Mouse (Mus musculus): ENCODE results near the gene Lsm2. TPM values are rescaled to one million over a fixed set of nuclear protein-coding genes. Genes with fewer than 3 reads are reported as not detected.
"Not testable (repeated sequence)": the region's sequence is repeated elsewhere in the genome, so short reads cannot be mapped to it uniquely, and the experiment has no call there.

The Lsm2 gene
- polyA plus RNA-seq, 1 experiment from 2014 or later, result 64.4 TPM

DNA sequence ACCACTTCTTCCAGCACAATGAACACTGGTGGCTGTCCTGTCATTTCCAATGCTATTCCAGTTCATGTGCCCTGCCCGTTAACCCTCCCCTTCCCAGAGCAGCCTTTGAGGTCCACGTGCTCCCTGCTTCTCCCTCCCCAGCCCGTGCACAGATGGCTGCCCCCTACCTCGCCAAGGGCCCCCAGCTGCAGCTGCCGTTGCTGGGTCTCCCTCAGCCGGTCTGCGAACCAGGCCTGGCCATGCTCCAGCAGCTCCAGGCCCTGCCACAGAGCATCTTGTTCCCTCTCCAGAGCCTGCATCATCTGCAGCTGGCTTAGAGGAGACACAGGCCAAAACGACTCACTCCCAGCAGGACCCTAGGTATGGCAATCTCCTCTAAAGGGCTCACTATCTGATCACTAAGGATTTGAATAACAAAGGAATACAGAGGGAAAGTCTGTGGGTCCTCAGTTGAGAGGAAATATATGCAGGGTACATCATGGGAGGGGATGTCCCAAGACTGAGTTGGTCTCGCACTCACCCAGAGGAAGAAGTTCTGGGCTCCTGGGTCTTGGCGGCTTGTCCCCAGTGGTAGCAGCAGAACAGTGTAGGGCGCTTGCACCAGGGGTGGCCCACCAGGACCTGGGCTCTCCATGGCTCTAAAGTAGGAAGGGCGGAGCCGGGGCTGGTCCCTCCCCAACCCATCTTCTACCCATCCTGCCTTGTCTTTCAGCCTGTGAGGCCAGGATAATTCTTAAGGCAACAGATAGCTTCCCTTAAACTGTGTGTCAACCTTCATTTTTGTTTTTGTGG, 45.8 kb downstream of the Lsm2 start, which contains the start of gene Sapcd1:
Sapcd1 (minus strand) TSS at position 740 of the 792 bp plus-strand sequence.
- H3K27me3 ChIP-seq, result no peaks in the 10 kb centered on the region
- ChIA-PET CTCF (interaction anchor here (0.8 to 1.5 kb wide), 2 partner anchors 8 to 11 kb away, joined by 3 read pairs; no protein-coding TSS in a partner anchor), POLR2A (interaction anchor here (0.8 kb wide), 1 partner anchor 19 kb away, joined by 3 read pairs; the partner anchor contains the start of gene Msh5)
- no peak for ATAC-seq
- DNase-seq (ENCODE audit: low read depth, low spot score), result no peak
- in situ Hi-C loops (cut with MboI; ENCODE audit: low pct_unique_long_range_greater_than_20kb), result no loop called here
- no peak for TF ChIP-seq CTCF (IDR thresholded peaks at IDR 0.05)

DNA sequence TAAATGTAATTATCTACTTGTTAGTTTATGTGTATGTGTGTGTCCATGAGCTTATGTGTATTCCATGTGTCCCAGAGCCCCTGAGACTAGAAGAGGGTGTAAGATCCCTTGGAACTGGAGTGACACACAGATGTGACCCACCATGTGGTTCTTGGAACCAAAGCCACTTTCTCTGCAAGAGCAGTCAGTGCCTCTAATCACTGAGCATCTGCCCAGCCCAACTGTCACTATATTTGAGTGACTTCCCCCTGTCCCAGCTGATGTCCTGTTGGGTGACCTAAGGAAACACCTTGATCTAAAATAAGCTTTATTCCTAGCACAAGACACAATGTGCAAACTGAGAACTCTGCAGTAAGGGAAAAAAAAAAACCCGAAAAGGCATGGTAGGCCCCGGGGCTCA, 46.7 kb downstream of the Lsm2 start:
- ATAC-seq (no peak), DNase-seq (ENCODE audit: low read depth, low spot score) (no peak)
- ChIA-PET POLR2A (interaction anchor here (0.6 to 0.8 kb wide), 2 partner anchors 9 to 18 kb away, joined by 3 read pairs; partner anchors contain the start of gene Msh5), CTCF (interaction anchor here (0.8 to 1.5 kb wide), 4 partner anchors 9 to 16 kb away, joined by 3 to 5 read pairs (median 3); no protein-coding TSS in a partner anchor)
- H3K27me3 ChIP-seq, result no peaks in the 10 kb centered on the region
- TF ChIP-seq CTCF (IDR thresholded peaks at IDR 0.05), result no peak
- in situ Hi-C loops (cut with MboI; ENCODE audit: low pct_unique_long_range_greater_than_20kb), result no loop called here

DNA sequence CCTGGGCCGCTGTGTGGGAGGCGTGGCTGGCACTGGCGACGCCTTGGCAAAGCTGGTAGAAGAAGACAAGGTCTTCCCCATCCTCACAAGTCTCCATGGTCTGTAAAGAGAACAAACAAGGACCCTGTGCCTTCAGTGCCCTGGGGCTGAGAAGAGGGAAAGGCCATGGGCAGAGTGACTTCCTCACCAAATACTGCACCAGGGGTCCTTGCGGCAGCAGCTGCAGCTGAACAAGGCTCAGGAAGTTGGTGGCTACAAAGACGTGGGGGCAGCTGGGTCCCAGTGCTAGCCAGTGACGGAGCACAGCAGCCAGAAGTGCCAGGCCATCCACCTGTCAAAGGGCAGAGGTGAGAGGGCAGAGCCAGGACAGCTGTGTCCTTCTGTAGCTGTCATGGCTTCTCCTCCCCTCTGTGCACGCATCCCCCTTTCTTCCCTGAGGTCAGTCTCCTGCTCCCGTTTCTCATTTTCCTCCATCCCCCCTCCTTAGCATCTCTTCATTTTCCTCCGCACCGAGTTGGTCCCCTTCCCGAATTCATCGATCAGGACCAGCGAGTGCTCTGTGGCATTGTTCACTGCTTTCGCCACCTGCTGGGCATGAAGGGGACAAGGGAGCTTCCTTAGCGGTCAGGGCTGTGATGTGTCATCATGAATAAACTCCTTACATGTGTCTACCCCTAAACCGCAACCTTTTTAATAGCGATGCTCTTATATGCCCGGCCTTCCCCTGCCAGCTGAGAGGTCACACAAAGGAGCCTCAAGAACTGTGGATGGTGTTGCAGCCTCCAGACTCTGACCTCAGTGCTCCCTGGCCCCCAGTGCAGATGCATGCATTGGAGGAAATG, 48.2 kb downstream of the Lsm2 start:
- ChIA-PET CTCF (interaction anchor here (0.9 to 1.5 kb wide), 4 partner anchors 9 to 19 kb away, joined by 3 to 5 read pairs (median 4); partner anchors contain the start of gene Msh5), POLR2A (interaction anchor here (0.5 to 1.3 kb wide), 5 partner anchors 18 to 153 kb away, joined by 3 to 4 read pairs (median 3); partner anchors contain the start of gene Clic1)
- H3K27me3 ChIP-seq, result no peaks in the 10 kb centered on the region
- no peak for TF ChIP-seq CTCF (IDR thresholded peaks at IDR 0.05)
- in situ Hi-C loops (cut with MboI; ENCODE audit: low pct_unique_long_range_greater_than_20kb), result loop anchor here (5.0 kb wide), 1 partner anchor 57 kb away; the partner anchor contains the start of genes Abhd16a and Ly6g6f
- DNase-seq (ENCODE audit: low read depth, low spot score) (no peak), ATAC-seq (no peak)

DNA sequence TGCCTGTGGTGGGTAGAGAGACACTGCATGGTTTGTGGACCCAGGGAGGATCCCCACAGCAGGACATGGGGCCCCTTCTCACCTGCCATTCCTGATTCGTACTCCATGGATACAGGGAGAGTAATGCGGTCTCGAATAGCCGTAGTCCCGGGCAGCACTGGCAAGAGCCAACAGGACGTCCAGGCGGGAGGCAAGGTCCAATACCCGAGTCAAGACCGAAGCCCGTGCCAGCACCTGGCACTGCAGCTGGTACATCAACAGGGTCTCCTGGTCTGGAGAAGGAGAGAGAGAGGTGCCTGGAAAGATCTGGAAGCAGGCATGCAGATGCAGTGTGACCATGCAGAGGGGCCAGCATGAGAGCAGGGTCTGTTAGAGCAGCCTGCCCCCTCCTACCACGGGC, 49.6 kb downstream of the Lsm2 start:
- in situ Hi-C loops (cut with MboI; ENCODE audit: low pct_unique_long_range_greater_than_20kb), result loop anchor here (5.0 kb wide), 1 partner anchor 56 kb away; the partner anchor contains the start of genes Abhd16a and Ly6g6f
- no peak for TF ChIP-seq CTCF (IDR thresholded peaks at IDR 0.05)
- ChIA-PET CTCF (no interaction called here), POLR2A (no interaction called here)
- ATAC-seq (no peak), DNase-seq (ENCODE audit: low read depth, low spot score) (no peak)
- H3K27me3 ChIP-seq, result no peaks in the 10 kb centered on the region

DNA sequence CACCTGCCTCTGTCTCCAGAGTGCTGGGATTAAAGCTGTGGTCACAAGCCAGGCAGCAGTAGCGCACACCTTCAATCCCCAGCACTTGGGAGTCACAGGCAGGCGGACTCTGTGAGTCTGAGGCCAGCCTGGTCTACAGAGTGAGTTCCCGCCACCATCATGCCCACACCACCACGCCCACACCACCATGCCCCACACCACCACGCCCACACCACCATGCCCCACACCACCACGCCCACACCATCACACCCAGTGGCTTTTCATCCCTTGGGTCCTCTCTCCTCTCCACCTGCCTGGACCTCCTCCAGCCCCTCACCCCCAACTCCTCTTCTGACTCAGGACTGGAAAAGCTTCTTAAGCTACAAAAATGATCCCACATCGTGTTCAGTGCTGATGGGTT, 50.2 kb downstream of the Lsm2 start:
- POLR2A ChIA-PET, result no interaction called here
- ATAC-seq, result no peak
- no peaks in the 10 kb centered on the region for H3K27me3 ChIP-seq
- DNase-seq (ENCODE audit: low read depth, low spot score), result no peak
- in situ Hi-C loops (cut with MboI; ENCODE audit: low pct_unique_long_range_greater_than_20kb), result loop anchor here (5.0 kb wide), 1 partner anchor 55 kb away; the partner anchor contains the start of genes Abhd16a and Ly6g6f
- TF ChIP-seq CTCF (IDR thresholded peaks at IDR 0.05), result no peak
- CTCF ChIA-PET, result no interaction called here

DNA sequence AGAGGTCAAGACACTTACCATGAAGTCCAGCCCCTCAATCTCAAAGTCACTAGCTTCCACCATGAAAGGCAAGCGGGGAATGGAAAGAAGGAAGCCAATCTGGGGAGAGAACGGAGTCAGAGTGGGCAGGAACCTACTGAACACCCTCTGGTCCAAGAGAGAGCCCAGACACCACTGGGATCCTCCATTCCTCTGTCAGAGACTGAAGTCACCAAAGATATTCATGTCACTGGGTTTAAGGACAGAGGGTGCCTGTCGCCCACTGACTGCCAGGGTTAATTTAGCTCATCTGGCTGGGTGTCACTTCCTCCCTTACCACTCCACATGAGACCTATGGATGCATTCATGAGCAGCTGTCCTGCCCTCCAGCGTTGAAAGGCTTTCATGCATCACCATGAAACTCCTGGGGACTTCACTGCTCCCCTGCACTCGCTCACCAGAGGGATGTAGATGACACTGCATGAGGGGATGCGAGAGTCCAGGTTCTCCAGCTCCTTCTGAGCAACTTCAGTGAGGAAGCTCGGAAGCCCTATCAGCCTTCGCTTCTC, 50.7 kb downstream of the Lsm2 start:
- no peak for DNase-seq (ENCODE audit: low read depth, low spot score)
- CTCF ChIA-PET, result interaction anchor here (0.9 kb wide), 1 partner anchor 10 kb away, joined by 3 read pairs; no protein-coding TSS in a partner anchor
- no peak for TF ChIP-seq CTCF (IDR thresholded peaks at IDR 0.05)
- in situ Hi-C loops (cut with MboI; ENCODE audit: low pct_unique_long_range_greater_than_20kb), result loop anchor here (5.0 kb wide), 1 partner anchor 55 kb away; the partner anchor contains the start of genes Abhd16a and Ly6g6f
- ATAC-seq, result no peak
- H3K27me3 ChIP-seq, result no peaks in the 10 kb centered on the region
- POLR2A ChIA-PET, result no interaction called here

DNA sequence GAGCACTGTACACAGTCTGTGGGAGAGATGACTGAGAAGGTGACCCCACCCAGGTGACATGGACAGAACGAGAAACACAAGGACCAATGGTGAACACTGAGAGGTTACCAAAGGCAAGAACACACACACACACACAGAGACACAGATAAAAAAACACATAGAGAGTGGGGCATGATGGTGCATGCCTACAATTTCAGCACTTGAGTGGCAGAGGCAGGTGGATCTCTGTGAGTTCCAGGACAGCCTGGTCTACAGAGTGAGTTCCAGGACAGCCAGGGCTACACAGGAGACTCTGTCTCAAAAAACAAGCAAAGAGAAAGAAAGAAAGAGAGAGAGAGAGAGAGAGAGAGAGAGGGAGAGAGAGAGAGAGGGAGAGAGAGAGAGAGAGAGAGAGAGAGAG, 52.0 kb downstream of the Lsm2 start:
- ATAC-seq; POLR2A ChIA-PET; DNase-seq (ENCODE audit: low read depth, low spot score); CTCF ChIA-PET; H3K27me3 ChIP-seq: not testable (repeated sequence)
- in situ Hi-C loops (cut with MboI; ENCODE audit: low pct_unique_long_range_greater_than_20kb), result loop anchor here (5.0 kb wide), 1 partner anchor 54 kb away; the partner anchor contains the start of genes Abhd16a and Ly6g6f

DNA sequence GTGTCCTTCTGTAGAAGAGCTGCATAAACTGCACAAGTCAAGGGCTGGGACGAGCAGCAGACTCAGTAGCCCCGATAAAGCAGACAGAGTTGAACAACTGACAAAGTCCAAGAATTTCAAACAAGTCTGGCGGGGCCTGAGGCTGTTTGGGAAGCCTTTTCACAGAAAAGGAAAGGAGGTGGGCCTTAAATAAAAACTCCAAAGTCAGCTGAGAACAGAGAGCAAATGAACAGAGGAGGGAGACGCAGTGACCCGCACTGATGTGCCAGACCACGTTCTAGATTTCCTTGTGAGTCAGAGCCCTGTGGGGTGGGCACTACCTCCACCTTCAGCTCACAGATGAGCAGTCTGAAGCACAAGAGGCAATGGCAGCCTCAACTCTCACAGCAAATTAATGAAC, 53.2 kb downstream of the Lsm2 start:
- DNase-seq (ENCODE audit: low read depth, low spot score) (no peak), ATAC-seq (no peak)
- CTCF ChIA-PET, result interaction anchor here (1.1 to 1.6 kb wide), 2 partner anchors 14 to 79 kb away, joined by 3 read pairs; no protein-coding TSS in a partner anchor
- H3K27me3 ChIP-seq, result no peaks in the 10 kb centered on the region
- POLR2A ChIA-PET, result no interaction called here
- no peak for TF ChIP-seq CTCF (IDR thresholded peaks at IDR 0.05)
- in situ Hi-C loops (cut with MboI; ENCODE audit: low pct_unique_long_range_greater_than_20kb), result loop anchor here (5.0 kb wide), 1 partner anchor 52 kb away; the partner anchor contains the start of genes Abhd16a and Ly6g6f

Other genes with a start within 250 kb of the Lsm2 start
- gene C4b, start 238.0 kb upstream of the Lsm2 start, polyA plus RNA-seq (2021), result 1.1 TPM
- gene Cyp21a1, start 177.3 kb upstream of the Lsm2 start, polyA plus RNA-seq (2021), result not detected
- 50.8 TPM for gene Stk19, start 144.9 kb upstream of the Lsm2 start, polyA plus RNA-seq (2021)
- 34.4 TPM for gene Dxo, start 144.8 kb upstream of the Lsm2 start, polyA plus RNA-seq (2021)
- 69.3 TPM for gene Skiv2l, start 131.7 kb upstream of the Lsm2 start, polyA plus RNA-seq (2021)
- 73.2 TPM for gene Nelfe, start 131.5 kb upstream of the Lsm2 start, polyA plus RNA-seq (2021)
- gene Cfb, start 119.3 kb upstream of the Lsm2 start, polyA plus RNA-seq (2021), result 3.1 TPM
- gene Zbtb12, start 102.4 kb upstream of the Lsm2 start, polyA plus RNA-seq (2021), result 33.5 TPM
- not detected for gene Gm20547, start 99.8 kb upstream of the Lsm2 start, polyA plus RNA-seq (2021)
- gene C2, start 83.6 kb upstream of the Lsm2 start, polyA plus RNA-seq (2021), result 0.65 TPM
- gene Ehmt2, start 83.4 kb upstream of the Lsm2 start, polyA plus RNA-seq (2021), result 200 TPM
- 0.37 TPM for gene Slc44a4, start 67.4 kb upstream of the Lsm2 start, polyA plus RNA-seq (2021)
- 75.4 TPM for gene Neu1, start 50.6 kb upstream of the Lsm2 start, polyA plus RNA-seq (2021)
- 47.3 TPM for gene Hspa1b, start 22.6 kb upstream of the Lsm2 start, polyA plus RNA-seq (2021)
- gene Gm20481, start 11.9 kb upstream of the Lsm2 start, polyA plus RNA-seq (2021), result 1.2 TPM
- 9.2 TPM for gene Hspa1a, start 9.7 kb upstream of the Lsm2 start, polyA plus RNA-seq (2021)
- 1.9 TPM for gene Hspa1l, start 9.2 kb upstream of the Lsm2 start, polyA plus RNA-seq (2021)
- 123 TPM for gene Vars, start 19.1 kb downstream of the Lsm2 start, polyA plus RNA-seq (2021)
- gene Vwa7, start 34.7 kb downstream of the Lsm2 start, polyA plus RNA-seq (2021), result 1.2 TPM
- 0.64 TPM for gene Sapcd1, start 46.2 kb downstream of the Lsm2 start, polyA plus RNA-seq (2021)
- 2.9 TPM for gene Msh5, start 64.9 kb downstream of the Lsm2 start, polyA plus RNA-seq (2021)
- 671 TPM for gene Clic1, start 68.1 kb downstream of the Lsm2 start, polyA plus RNA-seq (2021)
- 198 TPM for gene Ddah2, start 77.2 kb downstream of the Lsm2 start, polyA plus RNA-seq (2021)
- not detected for gene Ly6g6c, start 83.5 kb downstream of the Lsm2 start, polyA plus RNA-seq (2021)
- not detected for gene Mpig6b, start 84.3 kb downstream of the Lsm2 start, polyA plus RNA-seq (2021)
- gene Ly6g6e, start 95.0 kb downstream of the Lsm2 start, polyA plus RNA-seq (2021), result not detected
- 0.19 TPM for gene Ly6g6d, start 96.2 kb downstream of the Lsm2 start, polyA plus RNA-seq (2021)
- not detected for gene Ly6g6f, start 103.7 kb downstream of the Lsm2 start, polyA plus RNA-seq (2021)
- 77.3 TPM for gene Abhd16a, start 107.4 kb downstream of the Lsm2 start, polyA plus RNA-seq (2021)
- not detected for gene Ly6g5c, start 126.4 kb downstream of the Lsm2 start, polyA plus RNA-seq (2021)
- 0.27 TPM for gene Ly6g5b, start 133.6 kb downstream of the Lsm2 start, polyA plus RNA-seq (2021)
- gene Gpank1, start 139.6 kb downstream of the Lsm2 start, polyA plus RNA-seq (2021), result 28.4 TPM
- gene Csnk2b, start 140.2 kb downstream of the Lsm2 start, polyA plus RNA-seq (2021), result 254 TPM
- 29.3 TPM for gene D17H6S53E, start 144.5 kb downstream of the Lsm2 start, polyA plus RNA-seq (2021)
- gene Apom, start 150.2 kb downstream of the Lsm2 start, polyA plus RNA-seq (2021), result 0.15 TPM
- gene Bag6, start 153.3 kb downstream of the Lsm2 start, polyA plus RNA-seq (2021), result 283 TPM
- gene Prrc2a, start 183.0 kb downstream of the Lsm2 start, polyA plus RNA-seq (2021), result 300 TPM
- gene Aif1, start 194.2 kb downstream of the Lsm2 start, polyA plus RNA-seq (2021), result 0.14 TPM
- gene Lst1, start 206.6 kb downstream of the Lsm2 start, polyA plus RNA-seq (2021), result not detected
- not detected for gene Ltb, start 212.6 kb downstream of the Lsm2 start, polyA plus RNA-seq (2021)
- gene Tnf, start 220.1 kb downstream of the Lsm2 start, polyA plus RNA-seq (2021), result not detected
- 0.14 TPM for gene Lta, start 223.5 kb downstream of the Lsm2 start, polyA plus RNA-seq (2021)
- gene Gm16181, start 239.0 kb downstream of the Lsm2 start, polyA plus RNA-seq (2021), result 0.54 TPM